Mouse (Mus musculus): ENCODE measurements at regions not wholly inside any gene's neighbourhood (a gene's known extent, or its start where the extent isn't known, plus 50 kb on each side); places are given as distances from the start of the nearest gene placed in this dataset.

GRCm38 (mm10) chr7:37837883-37838282, 64.4 kb upstream of the Zfp536 start:
- H3K36me3 ChIP-seq (ENCODE audit: control insufficient read depth, insufficient read depth, low read length), result no peaks in the 10 kb centered on the region
- no peak overlapping the region for H3K27ac ChIP-seq (ENCODE audit: low read length)
- ATAC-seq (ENCODE audit: insufficient read depth, low FRiP score), result no peak
- 68% methylated on average over 5 of the region's 5 CpGs for WGBS
- H3K4me2 ChIP-seq (ENCODE audit: low read depth, low read length), result no peak overlapping the region
- no peak overlapping the region for H3K4me3 ChIP-seq (replicated peaks; ENCODE audit: low read length)
- no peaks in the 10 kb centered on the region for H3K27me3 ChIP-seq (ENCODE audit: control insufficient read depth, insufficient read depth, low read length)
- 0 out of 2 replicates have a peak, but pooled peaks cover 12% of the 10 kb centered on the region for H3K4me1 ChIP-seq (ENCODE audit: control insufficient read depth, insufficient read depth, low read length)
- H3K9me3 ChIP-seq (replicated peaks; ENCODE audit: control insufficient read depth, low read length), result no peaks in the 10 kb centered on the region
- no peak overlapping the region for H3K9ac ChIP-seq (ENCODE audit: low read length)

- Histone ChIP-seq H3K4me3 (replicated peaks; ENCODE audit: low read length) (no peak overlapping the region), H3K9me3 (replicated peaks; ENCODE audit: control insufficient read depth, low read length) (no peaks in the 10 kb centered on the region), H3K36me3 (ENCODE audit: control insufficient read depth, insufficient read depth, low read length) (no peaks in the 10 kb centered on the region), H3K4me1 (ENCODE audit: control insufficient read depth, insufficient read depth, low read length) (0 out of 2 replicates have a peak, but pooled peaks cover 8% of the 10 kb centered on the region), H3K9ac (ENCODE audit: low read length) (no peak overlapping the region), H3K27me3 (ENCODE audit: control insufficient read depth, insufficient read depth, low read length) (no peaks in the 10 kb centered on the region), H3K4me2 (ENCODE audit: low read depth, low read length) (no peak overlapping the region), H3K27ac (ENCODE audit: low read length) (no peak overlapping the region)
- WGBS, result 85% methylated on average over 5 of the region's 5 CpGs
- no peak for ATAC-seq (ENCODE audit: insufficient read depth, low FRiP score)
These were observed 63.9 kb upstream of the Zfp536 start for GRCm38 (mm10) chr7:37837372-37837771.

- H3K4me2 ChIP-seq (ENCODE audit: low read depth, low read length), result no peak overlapping the region
- H3K9ac ChIP-seq (ENCODE audit: low read length), result no peak overlapping the region
- no peaks in the 10 kb centered on the region for H3K9me3 ChIP-seq (replicated peaks; ENCODE audit: control insufficient read depth, low read length)
- H3K4me1 ChIP-seq (ENCODE audit: control insufficient read depth, insufficient read depth, low read length), result no peaks in the 10 kb centered on the region
- no peaks in the 10 kb centered on the region for H3K27me3 ChIP-seq (ENCODE audit: control insufficient read depth, insufficient read depth, low read length)
- no peak overlapping the region for H3K4me3 ChIP-seq (replicated peaks; ENCODE audit: low read length)
- H3K27ac ChIP-seq (ENCODE audit: low read length), result no peak overlapping the region
- no peaks in the 10 kb centered on the region for H3K36me3 ChIP-seq (ENCODE audit: control insufficient read depth, insufficient read depth, low read length)
- WGBS, result 66% methylated on average over 8 of the region's 8 CpGs
- ATAC-seq (ENCODE audit: insufficient read depth, low FRiP score), result no peak
These were observed 60.0 kb upstream of the Zfp536 start for GRCm38 (mm10) chr7:37833420-37833819.

GRCm38 (mm10) chr7:37832322-37832721, 58.9 kb upstream of the Zfp536 start:
- Histone ChIP-seq H3K27me3 (ENCODE audit: control insufficient read depth, insufficient read depth, low read length) (no peaks in the 10 kb centered on the region), H3K4me1 (ENCODE audit: control insufficient read depth, insufficient read depth, low read length) (no peaks in the 10 kb centered on the region), H3K36me3 (ENCODE audit: control insufficient read depth, insufficient read depth, low read length) (no peaks in the 10 kb centered on the region), H3K9ac (ENCODE audit: low read length) (no peak overlapping the region), H3K4me2 (ENCODE audit: low read depth, low read length) (no peak overlapping the region), H3K9me3 (replicated peaks; ENCODE audit: control insufficient read depth, low read length) (no peaks in the 10 kb centered on the region), H3K4me3 (replicated peaks; ENCODE audit: low read length) (no peak overlapping the region), H3K27ac (ENCODE audit: low read length) (no peak overlapping the region)
- WGBS, result 53% methylated on average over 4 of the region's 4 CpGs
- ATAC-seq (ENCODE audit: insufficient read depth, low FRiP score), result no peak

- no peak overlapping the region for H3K9ac ChIP-seq (ENCODE audit: low read length)
- no peaks in the 10 kb centered on the region for H3K4me1 ChIP-seq (ENCODE audit: control insufficient read depth, insufficient read depth, low read length)
- H3K36me3 ChIP-seq (ENCODE audit: control insufficient read depth, insufficient read depth, low read length), result no peaks in the 10 kb centered on the region
- H3K27me3 ChIP-seq (ENCODE audit: control insufficient read depth, insufficient read depth, low read length), result no peaks in the 10 kb centered on the region
- no peak overlapping the region for H3K27ac ChIP-seq (ENCODE audit: low read length)
- H3K4me2 ChIP-seq (ENCODE audit: low read depth, low read length), result no peak overlapping the region
- H3K9me3 ChIP-seq (replicated peaks; ENCODE audit: control insufficient read depth, low read length), result no peaks in the 10 kb centered on the region
- no peak overlapping the region for H3K4me3 ChIP-seq (replicated peaks; ENCODE audit: low read length)
- no peak for ATAC-seq (ENCODE audit: insufficient read depth, low FRiP score)
- WGBS, result 74% methylated on average over 5 of the region's 5 CpGs
These were observed 52.3 kb upstream of the Zfp536 start for GRCm38 (mm10) chr7:37825766-37826165.

All from stomach, embryonic 16.5 days (tissue).